Mouse (Mus musculus): Measurements from ENCODE around the gene Tax1bp3. TPM values are rescaled to one million over a fixed set of nuclear protein-coding genes. Genes with fewer than 3 reads are reported as not detected.

Gene Tax1bp3
- polyA plus RNA-seq, 1 experiment from 2014 or later = 236 TPM

- Histone ChIP-seq H3K36me3 (ENCODE audit: control insufficient read depth, insufficient read depth, low read length) (no peaks in the 10 kb centered on the region), H3K27ac (ENCODE audit: low read length) (no peak overlapping the region), H3K4me3 (ENCODE audit: low read length) (no peak overlapping the region), H3K27me3 (replicated peaks; ENCODE audit: control insufficient read depth, insufficient read depth, low read length) (0 out of 2 replicates have a peak, but pooled peaks cover 2% of the 10 kb centered on the region), H3K9ac (ENCODE audit: low read depth, low read length) (no peak overlapping the region), H3K9me3 (ENCODE audit: control insufficient read depth, low read length) (no peaks in the 10 kb centered on the region), H3K4me2 (ENCODE audit: low read depth, low read length) (no peak overlapping the region), H3K4me1 (ENCODE audit: control insufficient read depth, insufficient read depth, low read length) (peaks cover 5% of the 10 kb centered on the region; the same call in 1 of the 2 replicates)
- WGBS = 56% methylated on average over 2 of the region's 2 CpGs
- ATAC-seq = no peak
Observed at GRCm38 (mm10) chr11:73232513-73232912, 55.6 kb downstream of the Tax1bp3 start.

Other genes with a start within 250 kb of the Tax1bp3 start
- gene Atp2a3, start 215.9 kb upstream of the Tax1bp3 start, polyA plus RNA-seq (2015; fragmentation: Nextera tagmentation; extraction: Ambion mirVana) = 28.1 and 28.8 TPM in 2 replicates
- gene P2rx1, start 178.0 kb upstream of the Tax1bp3 start, polyA plus RNA-seq (2015; fragmentation: Nextera tagmentation; extraction: Ambion mirVana) = 15.7 and 16.5 TPM in 2 replicates
- 8.1 and 8.9 TPM in 2 replicates for gene Camkk1, start 158.1 kb upstream of the Tax1bp3 start, polyA plus RNA-seq (2015; fragmentation: Nextera tagmentation; extraction: Ambion mirVana)
- gene Ncbp3, start 129.3 kb upstream of the Tax1bp3 start, polyA plus RNA-seq (2015; fragmentation: Nextera tagmentation; extraction: Ambion mirVana) = 7.7 and 8.3 TPM in 2 replicates
- gene Itgae, start 86.5 kb upstream of the Tax1bp3 start, polyA plus RNA-seq (2015; fragmentation: Nextera tagmentation; extraction: Ambion mirVana) = 0.37 TPM in 2 replicates
- gene Haspin, start 38.8 kb upstream of the Tax1bp3 start, polyA plus RNA-seq (2015; fragmentation: Nextera tagmentation; extraction: Ambion mirVana) = 13.1 and 14.1 TPM in 2 replicates
- 0.12 TPM in 1 of 2 replicates, not detected in the other for gene P2rx5, start 16.7 kb upstream of the Tax1bp3 start, polyA plus RNA-seq (2015; fragmentation: Nextera tagmentation; extraction: Ambion mirVana)
- gene Emc6, start within 50 bp of the Tax1bp3 start, polyA plus RNA-seq (2015; fragmentation: Nextera tagmentation; extraction: Ambion mirVana) = 116 and 121 TPM in 2 replicates
- 36.0 and 40.9 TPM in 2 replicates for gene Ctns, start 22.0 kb downstream of the Tax1bp3 start, polyA plus RNA-seq (2015; fragmentation: Nextera tagmentation; extraction: Ambion mirVana)
- 11.9 and 19.2 TPM in 2 replicates for gene Shpk, start 22.4 kb downstream of the Tax1bp3 start, polyA plus RNA-seq (2015; fragmentation: Nextera tagmentation; extraction: Ambion mirVana)
- 0.12 TPM in 2 replicates for gene Trpv1, start 57.2 kb downstream of the Tax1bp3 start, polyA plus RNA-seq (2015; fragmentation: Nextera tagmentation; extraction: Ambion mirVana)
- 0.13 and 0.16 TPM in 2 replicates for gene Trpv3, start 90.3 kb downstream of the Tax1bp3 start, polyA plus RNA-seq (2015; fragmentation: Nextera tagmentation; extraction: Ambion mirVana)
- gene Aspa, start 152.5 kb downstream of the Tax1bp3 start, polyA plus RNA-seq (2015; fragmentation: Nextera tagmentation; extraction: Ambion mirVana) = 1.5 and 2.3 TPM in 2 replicates
- not detected in 2 replicates for gene Gm49340, start 152.7 kb downstream of the Tax1bp3 start, polyA plus RNA-seq (2015; fragmentation: Nextera tagmentation; extraction: Ambion mirVana)
- 0.21 and 0.31 TPM in 2 replicates for gene Spata22, start 152.7 kb downstream of the Tax1bp3 start, polyA plus RNA-seq (2015; fragmentation: Nextera tagmentation; extraction: Ambion mirVana)
- gene Olfr20, start 173.7 kb downstream of the Tax1bp3 start, polyA plus RNA-seq (2015; fragmentation: Nextera tagmentation; extraction: Ambion mirVana) = not detected in 2 replicates
- not detected in 2 replicates for gene Olfr376, start 194.2 kb downstream of the Tax1bp3 start, polyA plus RNA-seq (2015; fragmentation: Nextera tagmentation; extraction: Ambion mirVana)
- gene Olfr1, start 222.5 kb downstream of the Tax1bp3 start, polyA plus RNA-seq (2015; fragmentation: Nextera tagmentation; extraction: Ambion mirVana) = not detected in 2 replicates